In genomic region chr3:152149449-152149848, GRCm38 (mm10) we compare ENCODE assay signal across 12 mouse cellular contexts. TPM values are rescaled to one million over a fixed set of nuclear protein-coding genes. Genes with fewer than 3 reads are reported as not detected.
DNase-seq lines count a peak whose midpoint lies in the region; ATAC-seq lines count a peak whose summit lies in the region.
"Had no signal": no experiment of that assay in that cellular context is flagged by ENCODE, and none has a peak within 500 bp of the region (broad histone marks: within the 10 kb centered on the region; RNA-seq: fewer than 3 reads in every experiment).

No protein-coding gene starts in this region.

- H3K4me2 ChIP-seq in heart, embryonic 13.5 days, result 0 out of 2 replicates have a peak overlapping the region, but pooled peaks have one; percentile 14
- H3K4me2 ChIP-seq: limb, embryonic 15.5 days had no signal

- no peak overlapping the region for H3K4me3 ChIP-seq in heart, embryonic 13.5 days
- no peak overlapping the region for H3K4me3 ChIP-seq in macrophage (ENCODE audit: inconsistent target)
- H3K4me3 ChIP-seq: limb, embryonic 15.5 days had no signal

- H3K4me1 ChIP-seq in heart, embryonic 13.5 days, result peaks cover 62% of the 10 kb centered on the region

- peak overlapping the region; percentile 6 for H3K27ac ChIP-seq in heart, embryonic 13.5 days (replicated peaks)
- peak overlapping the region; percentile 59 for H3K27ac ChIP-seq in macrophage
- H3K27ac ChIP-seq: limb, embryonic 15.5 days had no signal

- no peak for DNase-seq in heart, adult 11 months
- DNase-seq in lung, postnatal 36 days, result peak; percentile 29
- no peak for DNase-seq in lung, adult 18-20 months
- DNase-seq in Muller cell, postnatal 12 days (ENCODE audit: inconsistent ontology term), result no peak
- DNase-seq in embryo, embryonic 11 days, result no peak
- DNase-seq in thymus, adult 18-20 months, result no peak
- DNase-seq: cerebellum, postnatal 14 days; layer of hippocampus, postnatal 36 days; thymus, postnatal 4 days had no signal

- no peaks in the 10 kb centered on the region for H3K79me2 ChIP-seq in macrophage (ENCODE audit: inconsistent target)

- no peak for ATAC-seq in heart, embryonic 13.5 days (ENCODE audit: extremely low read depth, insufficient number of reproducible peaks, low FRiP score, low TSS enrichment)

- no peaks in the 10 kb centered on the region for H3K9me3 ChIP-seq in heart, embryonic 13.5 days
- H3K9me3 ChIP-seq: limb, embryonic 15.5 days had no signal

- no peaks in the 10 kb centered on the region for H3K27me3 ChIP-seq in heart, embryonic 13.5 days (replicated peaks)
- H3K27me3 ChIP-seq: limb, embryonic 15.5 days had no signal

- WGBS in heart, embryonic 13.5 days, result 37% methylated on average over 7 of the region's 7 CpGs
- 16% methylated on average over 7 of the region's 7 CpGs for WGBS in macrophage (ENCODE audit: missing documents)

- H3K36me3 ChIP-seq in heart, embryonic 13.5 days, result no peaks in the 10 kb centered on the region
- no peaks in the 10 kb centered on the region for H3K36me3 ChIP-seq in macrophage (ENCODE audit: inconsistent target)
- H3K36me3 ChIP-seq: limb, embryonic 15.5 days had no signal

- no peak overlapping the region for H3K9ac ChIP-seq in heart, embryonic 13.5 days
- H3K9ac ChIP-seq: limb, embryonic 15.5 days had no signal

RNA-seq across cellular contexts. Expression of gene Gipc2, which starts 16.6 kb away (rescaled TPM):
- polyA plus RNA-seq in heart, embryonic 13.5 days (2015; fragmentation: Nextera tagmentation; extraction: Ambion mirVana), result 3.2 and 4.6 TPM in 2 replicates
- 1 to 10 TPM in 3 of 26 experiments, not detected in 23; 1.0 to 1.8 (median 1.2) TPM for total RNA-seq in macrophage (2018; cell fraction: chromatin; rRNA removed)
- total RNA-seq in macrophage (2018; cell fraction: cytosol; rRNA removed), result under 1 TPM in 17 of 26 experiments, not detected in 9; 0.13 to 0.49 (median 0.29) TPM
- 1 to 10 TPM in 1 of 26 experiments, under 1 TPM in 1, not detected in 24; 0.52 to 2.3 TPM for total RNA-seq in macrophage (2018; cell fraction: nucleus; rRNA removed)
- 0.21 to 0.29 TPM in 2 of 3 replicates, not detected in the other for polyA plus RNA-seq in macrophage (2018)
